8 mouse cellular contexts compared by ENCODE assay signal in genomic region chr7:30533941-30534632, GRCm38 (mm10). TPM values are rescaled to one million over a fixed set of nuclear protein-coding genes. Genes with fewer than 3 reads are reported as not detected.
DNase-seq lines count a peak whose midpoint lies in the region; ATAC-seq and TF ChIP-seq lines count a peak whose summit lies in the region.

No protein-coding gene starts in this region.

- H3K9me3 ChIP-seq in lung, postnatal 0 days (ENCODE audit: low read length) = no peaks in the 10 kb centered on the region
- H3K9me3 ChIP-seq in hindbrain, embryonic 13.5 days = no peaks in the 10 kb centered on the region
- no peaks in the 10 kb centered on the region for H3K9me3 ChIP-seq in midbrain, embryonic 14.5 days (ENCODE audit: control insufficient read depth, low read length)

- H3K36me3 ChIP-seq in lung, postnatal 0 days (ENCODE audit: insufficient read depth, low read length) = peaks cover 11% of the 10 kb centered on the region; the same call in 1 of the 2 replicates
- H3K36me3 ChIP-seq in hindbrain, embryonic 13.5 days = peaks cover 40% of the 10 kb centered on the region
- peaks cover 42% of the 10 kb centered on the region for H3K36me3 ChIP-seq in midbrain, embryonic 14.5 days (ENCODE audit: control insufficient read depth, insufficient read depth, low read length)

- no peaks in the 10 kb centered on the region for H3K4me1 ChIP-seq in lung, postnatal 0 days (ENCODE audit: insufficient read depth, low read depth, low read length)
- H3K4me1 ChIP-seq in hindbrain, embryonic 13.5 days (replicated peaks) = peaks cover 43% of the 10 kb centered on the region
- peaks cover 32% of the 10 kb centered on the region for H3K4me1 ChIP-seq in midbrain, embryonic 14.5 days (ENCODE audit: control insufficient read depth, insufficient read depth, low read length)

- DNase-seq in cerebellum, adult 11 months = peak; percentile 48
- DNase-seq in lung, postnatal 0 days (ENCODE audit: low spot score) = no peak
- no peak for DNase-seq in lung, postnatal 14 days
- DNase-seq in midbrain, embryonic 14.5 days = peak; percentile 62
- no peak for DNase-seq in adipocyte (ENCODE audit: low spot score)
- no peak for DNase-seq in ovary, adult 18-20 months (ENCODE audit: low spot score)

- no peak for TF ChIP-seq EP300 in lung, postnatal 0 days (IDR thresholded peaks at IDR 0.05)

- H3K4me3 ChIP-seq in lung, postnatal 0 days (ENCODE audit: low read depth, low read length) = peak overlapping the region; percentile 74
- H3K4me3 ChIP-seq in hindbrain, embryonic 13.5 days = peak overlapping the region; percentile 75
- H3K4me3 ChIP-seq in midbrain, embryonic 14.5 days (replicated peaks; ENCODE audit: low read depth, low read length) = peak overlapping the region; percentile 86

- no peak for TF ChIP-seq CTCF in lung, postnatal 0 days (IDR thresholded peaks at IDR 0.05)

- no peak for ATAC-seq in cerebellum, adult (ENCODE audit: insufficient number of reproducible peaks, low FRiP score, low TSS enrichment)
- no peak for ATAC-seq in lung, postnatal 0 days
- ATAC-seq in hindbrain, embryonic 13.5 days (ENCODE audit: low FRiP score) = peak; percentile 47
- ATAC-seq in midbrain, embryonic 14.5 days (ENCODE audit: low FRiP score, low TSS enrichment) = peak; percentile 38

- WGBS in lung, postnatal 0 days = 10% methylated on average over 25 of the region's 26 CpGs
- 3% methylated on average over 26 of the region's 26 CpGs for WGBS in hindbrain, embryonic 13.5 days
- 2% methylated on average over 26 of the region's 26 CpGs for WGBS in midbrain, embryonic 14.5 days

- no peaks in the 10 kb centered on the region for H3K27me3 ChIP-seq in lung, postnatal 0 days (replicated peaks; ENCODE audit: insufficient read depth, low read length)
- H3K27me3 ChIP-seq in hindbrain, embryonic 13.5 days = no peaks in the 10 kb centered on the region
- no peaks in the 10 kb centered on the region for H3K27me3 ChIP-seq in midbrain, embryonic 14.5 days (ENCODE audit: control insufficient read depth, insufficient read depth, low read length)

- H3K4me2 ChIP-seq in lung, postnatal 0 days (replicated peaks; ENCODE audit: low read depth, low read length) = peak overlapping the region; percentile 98
- H3K4me2 ChIP-seq in hindbrain, embryonic 13.5 days = peak overlapping the region; percentile 91
- peak overlapping the region; percentile 69 for H3K4me2 ChIP-seq in midbrain, embryonic 14.5 days (ENCODE audit: low read length)

- H3K27ac ChIP-seq in lung, postnatal 0 days (ENCODE audit: low read length) = no peak overlapping the region
- H3K27ac ChIP-seq in hindbrain, embryonic 13.5 days = peak overlapping the region; percentile 95
- H3K27ac ChIP-seq in midbrain, embryonic 14.5 days (replicated peaks; ENCODE audit: low read depth, low read length) = peak overlapping the region; percentile 95

- no peak overlapping the region for H3K9ac ChIP-seq in lung, postnatal 0 days (replicated peaks; ENCODE audit: low read depth)
- peak overlapping the region; percentile 93 for H3K9ac ChIP-seq in hindbrain, embryonic 13.5 days
- peak overlapping the region; percentile 97 for H3K9ac ChIP-seq in midbrain, embryonic 14.5 days (replicated peaks; ENCODE audit: low read length)

RNA-seq across cellular contexts. Expression of gene Arhgap33, which starts 0.8 kb away (rescaled TPM):
- 2.1 TPM in 2 replicates for polyA plus RNA-seq in lung, postnatal 0 days (2015; fragmentation: Nextera tagmentation; extraction: Ambion mirVana)
- 103 and 111 TPM in 2 replicates for polyA plus RNA-seq in hindbrain, embryonic 13.5 days (2015; fragmentation: Nextera tagmentation; extraction: Ambion mirVana)
- polyA plus RNA-seq in midbrain, embryonic 14.5 days (2014; fragmentation: Nextera tagmentation; extraction: Ambion mirVana) = 101 and 129 TPM in 2 replicates

RNA-seq across cellular contexts. Expression of gene Hspb6, which starts 17.9 kb away (rescaled TPM):
- 22.8 and 27.0 TPM in 2 replicates for polyA plus RNA-seq in lung, postnatal 0 days (2015; fragmentation: Nextera tagmentation; extraction: Ambion mirVana)
- polyA plus RNA-seq in hindbrain, embryonic 13.5 days (2015; fragmentation: Nextera tagmentation; extraction: Ambion mirVana) = 7.8 and 7.9 TPM in 2 replicates
- 6.3 and 7.4 TPM in 2 replicates for polyA plus RNA-seq in midbrain, embryonic 14.5 days (2014; fragmentation: Nextera tagmentation; extraction: Ambion mirVana)

RNA-seq across cellular contexts. Expression of gene Proser3, which starts 18.0 kb away (rescaled TPM):
- 4.0 and 4.4 TPM in 2 replicates for polyA plus RNA-seq in lung, postnatal 0 days (2015; fragmentation: Nextera tagmentation; extraction: Ambion mirVana)
- 8.1 and 8.4 TPM in 2 replicates for polyA plus RNA-seq in hindbrain, embryonic 13.5 days (2015; fragmentation: Nextera tagmentation; extraction: Ambion mirVana)
- polyA plus RNA-seq in midbrain, embryonic 14.5 days (2014; fragmentation: Nextera tagmentation; extraction: Ambion mirVana) = 7.4 and 10.9 TPM in 2 replicates

RNA-seq across cellular contexts. Expression of gene Lin37, which starts 25.6 kb away (rescaled TPM):
- 32.8 and 38.6 TPM in 2 replicates for polyA plus RNA-seq in lung, postnatal 0 days (2015; fragmentation: Nextera tagmentation; extraction: Ambion mirVana)
- polyA plus RNA-seq in hindbrain, embryonic 13.5 days (2015; fragmentation: Nextera tagmentation; extraction: Ambion mirVana) = 51.7 and 57.9 TPM in 2 replicates
- 49.9 and 59.1 TPM in 2 replicates for polyA plus RNA-seq in midbrain, embryonic 14.5 days (2014; fragmentation: Nextera tagmentation; extraction: Ambion mirVana)

RNA-seq across cellular contexts. Expression of gene U2af1l4, which starts 29.0 kb away (rescaled TPM):
- polyA plus RNA-seq in lung, postnatal 0 days (2015; fragmentation: Nextera tagmentation; extraction: Ambion mirVana) = 75.0 and 86.0 TPM in 2 replicates
- 98.9 and 105 TPM in 2 replicates for polyA plus RNA-seq in hindbrain, embryonic 13.5 days (2015; fragmentation: Nextera tagmentation; extraction: Ambion mirVana)
- 103 and 104 TPM in 2 replicates for polyA plus RNA-seq in midbrain, embryonic 14.5 days (2014; fragmentation: Nextera tagmentation; extraction: Ambion mirVana)

Comparison
In these comparisons a context has a peak if more than half of its experiments do, and no peak if none do; other contexts are left out.
1. DNase-seq: peak in cerebellum, adult 11 months (single experiment) and midbrain, embryonic 14.5 days (single experiment); none in lung, postnatal 0 days (single experiment), lung, postnatal 14 days (single experiment), adipocyte (single experiment) and ovary, adult 18-20 months (single experiment).
2. ATAC-seq: peak in hindbrain, embryonic 13.5 days (single experiment) and midbrain, embryonic 14.5 days (single experiment); none in cerebellum, adult (single experiment) and lung, postnatal 0 days (single experiment).
3. RNA of gene Arhgap33, which starts 0.8 kb away (polyA plus RNA-seq): 101 to 129 TPM in midbrain, embryonic 14.5 days and 103 to 111 TPM in hindbrain, embryonic 13.5 days; 2.1 TPM in lung, postnatal 0 days; every median in the first group is over 10 times any median in the second.
4. Peak in every context shown above with its lines, with median percentiles within 50 percentile points of each other: H3K4me2 ChIP-seq and H3K4me3 ChIP-seq.